Mouse (Mus musculus) neural tube, embryonic 14.5 days (tissue): ENCODE results near the gene Klra10. TPM values are rescaled to one million over a fixed set of nuclear protein-coding genes. Genes with fewer than 3 reads are reported as not detected.
"Not testable (repeated sequence)": the region's sequence is repeated elsewhere in the genome, so short reads cannot be mapped to it uniquely, and the experiment has no call there.

Experiments used
- ATAC-seq: fragments of 200-750 bp; cut with Nextera tagmentation; 2 replicates; pipeline ENCODE4 v1.8.0; 2017; ENCODE audit warnings: low read depth, mild to moderate bottlenecking, moderate TSS enrichment, moderate library complexity
- H3K27ac ChIP-seq: fragments of 300-500 bp; sonication (generic); 2 replicates; pipeline ENCODE4 v1.5.1; 2014; ENCODE audit warnings: low read depth, mild to moderate bottlenecking, control low read depth, low read length, moderate library complexity, mixed read lengths
- H3K27me3 ChIP-seq: fragments of 300-500 bp; sonication (generic); 2 replicates; pipeline ENCODE4 v1.6.1; 2014; ENCODE audit warnings: low read length; ENCODE audit not compliant: control insufficient read depth, insufficient read depth
- H3K36me3 ChIP-seq: fragments of 300-500 bp; sonication (generic); 2 replicates; pipeline ENCODE4 v1.6.1; 2014; ENCODE audit warnings: low read length, mixed read lengths; ENCODE audit not compliant: control insufficient read depth, insufficient read depth
- H3K4me1 ChIP-seq: fragments of 300-500 bp; sonication (generic); 2 replicates; pipeline ENCODE4 v1.6.1; 2014; ENCODE audit warnings: low read length; ENCODE audit not compliant: control insufficient read depth, insufficient read depth
- H3K4me2 ChIP-seq: fragments of 300-500 bp; sonication (generic); 2 replicates; pipeline ENCODE4 v1.6.1; 2014; ENCODE audit warnings: mild to moderate bottlenecking, low read depth, low read length, control low read depth
- H3K4me3 ChIP-seq: fragments of 300-500 bp; sonication (generic); 2 replicates; pipeline ENCODE4 v1.5.1; 2014; ENCODE audit warnings: low read depth, low read length, control low read depth, mixed read lengths
- H3K9ac ChIP-seq: fragments of 300-500 bp; sonication (generic); replicated peaks from 2 replicates; pipeline ENCODE4 v1.6.1; 2014; ENCODE audit warnings: low read depth, mild to moderate bottlenecking, control low read depth, low read length, mixed read lengths
- H3K9me3 ChIP-seq: fragments of 300-500 bp; sonication (generic); 2 replicates; pipeline ENCODE4 v1.6.1; 2016; ENCODE audit warnings: low read length; ENCODE audit not compliant: control insufficient read depth
- WGBS: fragments of 180-500 bp; shearing (Covaris S2); extraction: QIAGEN DNeasy Blood & Tissue Kit; methylation state at CpG from one replicate; pipeline ENCODE4 v1.1.7; 2014; 5-methylcytosine and 5-hydroxymethylcytosine counted together
- polyA plus RNA-seq: library from polyadenylated mRNA; unstranded; fragments of >200 nt; fragmentation: Nextera tagmentation; extraction: Ambion mirVana; gene quantifications from 2 replicates; pipeline ENCODE4 v1.2.1, GENCODE M21; 2014

The Klra10 gene
- polyA plus RNA-seq, result not detected in 2 replicates

GRCm38 (mm10) chr6:130281828-130282227 lies at the start of gene Klra10:
Klra10 (minus strand) TSS chr6:130281928.
- H3K27me3 ChIP-seq, H3K9me3 ChIP-seq, H3K4me1 ChIP-seq, H3K36me3 ChIP-seq, H3K4me3 ChIP-seq, ATAC-seq, H3K9ac ChIP-seq, H3K27ac ChIP-seq, H3K4me2 ChIP-seq: not testable (repeated sequence)
- 70% methylated on average over 1 of the region's 1 CpGs for WGBS

GRCm38 (mm10) chr6:130287984-130288649 lies 6.4 kb upstream of the Klra10 start:
- H3K4me3 ChIP-seq, result no peak overlapping the region
- no peak overlapping the region for H3K4me2 ChIP-seq
- no peaks in the 10 kb centered on the region for H3K4me1 ChIP-seq
- no peak overlapping the region for H3K27ac ChIP-seq
- no peaks in the 10 kb centered on the region for H3K27me3 ChIP-seq
- ATAC-seq, result no peak
- no peaks in the 10 kb centered on the region for H3K9me3 ChIP-seq
- no peaks in the 10 kb centered on the region for H3K36me3 ChIP-seq
- H3K9ac ChIP-seq, result no peak overlapping the region

GRCm38 (mm10) chr6:130255326-130255725 lies 26.4 kb downstream of the Klra10 start:
- Histone ChIP-seq H3K4me1 (no peaks in the 10 kb centered on the region), H3K9ac (no peak overlapping the region), H3K27me3 (no peaks in the 10 kb centered on the region), H3K36me3 (no peaks in the 10 kb centered on the region), H3K4me3 (no peak overlapping the region), H3K9me3 (peaks cover 6% of the 10 kb centered on the region), H3K4me2 (no peak overlapping the region), H3K27ac (no peak overlapping the region)
- ATAC-seq, result no peak
- 83% methylated on average over 2 of the region's 2 CpGs for WGBS

- H3K4me3 ChIP-seq, result no peak overlapping the region
These were observed 44.2 kb downstream of the Klra10 start for GRCm38 (mm10) chr6:130237536-130237935.

GRCm38 (mm10) chr6:130236635-130237034 lies 45.1 kb downstream of the Klra10 start:
- no peaks in the 10 kb centered on the region for H3K4me1 ChIP-seq
- H3K27ac ChIP-seq, result no peak overlapping the region
- no peak for ATAC-seq
- no peak overlapping the region for H3K4me2 ChIP-seq
- no peak overlapping the region for H3K9ac ChIP-seq
- no peaks in the 10 kb centered on the region for H3K27me3 ChIP-seq
- H3K4me3 ChIP-seq, result no peak overlapping the region
- H3K36me3 ChIP-seq, result no peaks in the 10 kb centered on the region
- no peaks in the 10 kb centered on the region for H3K9me3 ChIP-seq
- WGBS, result 55% methylated on average over 1 of the region's 1 CpGs

More at GRCm38 (mm10) chr6:130237536-130237935, 44.2 kb downstream of the Klra10 start:
- 73% methylated on average over 2 of the region's 2 CpGs for WGBS
- H3K36me3 ChIP-seq, result no peaks in the 10 kb centered on the region
- ATAC-seq, result no peak
- no peaks in the 10 kb centered on the region for H3K27me3 ChIP-seq
- H3K9me3 ChIP-seq, result no peaks in the 10 kb centered on the region
- H3K4me1 ChIP-seq, result no peaks in the 10 kb centered on the region
- H3K4me2 ChIP-seq, result no peak overlapping the region
- no peak overlapping the region for H3K27ac ChIP-seq
- no peak overlapping the region for H3K9ac ChIP-seq

- H3K4me2 ChIP-seq, result no peak within 1 kb of the TSS
- H3K27me3 ChIP-seq, result no peaks in the 10 kb centered on the region
- no peak within 1 kb of the TSS for H3K4me3 ChIP-seq
- H3K4me1 ChIP-seq, result no peaks in the 10 kb centered on the region
- no peaks in the 10 kb centered on the region for H3K36me3 ChIP-seq
- H3K9me3 ChIP-seq, result peaks cover 4% of the 10 kb centered on the region; the same call in 1 of the 2 replicates
- no peak for ATAC-seq
- H3K9ac ChIP-seq, result no peak within 1 kb of the TSS
- H3K27ac ChIP-seq, result no peak within 1 kb of the TSS
These were observed 48.5 kb downstream of the Klra10 start, which contains the start of gene Klra7 for GRCm38 (mm10) chr6:130233222-130233621. Klra7 (minus strand) TSS chr6:130233322.

Other genes starting within 250 kb of the Klra10 start
- gene Klra4, start 214.7 kb downstream of the Klra10 start, polyA plus RNA-seq, result not detected in 2 replicates
- not detected in 2 replicates for gene Klra8, start 152.0 kb downstream of the Klra10 start, polyA plus RNA-seq
- not detected in 2 replicates for gene Klra9, start 88.8 kb downstream of the Klra10 start, polyA plus RNA-seq
- not detected in 2 replicates for gene Klra7, start 48.6 kb downstream of the Klra10 start, polyA plus RNA-seq
- not detected in 2 replicates for gene Klra3, start 55.6 kb upstream of the Klra10 start, polyA plus RNA-seq
- gene Klra1, start 104.9 kb upstream of the Klra10 start, polyA plus RNA-seq, result not detected in 2 replicates